Mouse (Mus musculus) ES-E14 (cell line): ENCODE measurements at regions not wholly inside any gene's neighbourhood (a gene's known extent, or its start where the extent isn't known, plus 50 kb on each side); places are given as distances from the start of the nearest gene placed in this dataset.

Experiments used
- DNase-seq: peaks from one replicate; pipeline ENCODE4 v3.0.0-alpha.2; 2013; ENCODE audit warnings: low read depth, low spot score
- H3K27ac ChIP-seq: 2 replicates; pipeline ENCODE4 v1.5.1; 2012; ENCODE audit warnings: low read depth, mild to moderate bottlenecking, low read length, moderate library complexity, mixed read lengths; ENCODE audit not compliant: poor library complexity, insufficient read depth, severe bottlenecking
- H3K36me3 ChIP-seq: 2 replicates; pipeline ENCODE4 v1.6.1; 2012; ENCODE audit warnings: mild to moderate bottlenecking, low read length, moderate library complexity, mixed read lengths; ENCODE audit not compliant: control insufficient read depth, poor library complexity, insufficient read depth, severe bottlenecking
- H3K4me1 ChIP-seq, 2 experiments: fragments of 150-350 bp in 1 of 2; sonication (generic) in 1 of 2; 2 replicates each; pipeline ENCODE4 v1.6.1; 2012; ENCODE audit warnings: low read length in 2 of 2, mild to moderate bottlenecking in 1 of 2, mixed read lengths in 1 of 2; ENCODE audit not compliant: control insufficient read depth in 2 of 2, insufficient read depth in 2 of 2, poor library complexity in 1 of 2
- H3K4me3 ChIP-seq, 2 experiments: fragments of 150-350 bp in 1 of 2; sonication (generic) in 1 of 2; 2 replicates each; pipeline ENCODE4 v1.5.1; 2012; ENCODE audit warnings: low read length in 2 of 2, low read depth in 1 of 2, mild to moderate bottlenecking in 1 of 2, mixed read lengths in 1 of 2; ENCODE audit not compliant: insufficient read depth in 1 of 2, poor library complexity in 1 of 2, severe bottlenecking in 1 of 2
- H3K9ac ChIP-seq: 2 replicates; pipeline ENCODE4 v1.6.1; 2012; ENCODE audit warnings: low read depth, mild to moderate bottlenecking, low read length, mixed read lengths; ENCODE audit not compliant: poor library complexity, insufficient read depth, severe bottlenecking
- H3K9me3 ChIP-seq: fragments of 150-350 bp; sonication (generic); 2 replicates; pipeline ENCODE4 v1.6.1; 2012; ENCODE audit warnings: low read depth, mild to moderate bottlenecking, low read length; ENCODE audit not compliant: control insufficient read depth, insufficient read depth
- CHD2 ChIP-seq: IDR thresholded peaks from 2 replicates; pipeline ENCODE4 v1.6.1; 2014; ENCODE audit warnings: mild to moderate bottlenecking, low read depth, low read length, inconsistent platforms
- HCFC1 ChIP-seq: IDR thresholded peaks from 2 replicates; pipeline ENCODE4 v1.6.1; 2012; ENCODE audit warnings: low read length, inconsistent platforms, borderline replicate concordance; ENCODE audit not compliant: insufficient read depth
- MAFK ChIP-seq: IDR thresholded peaks from 2 replicates; pipeline ENCODE4 v1.6.1; 2014; ENCODE audit warnings: mild to moderate bottlenecking, low read depth, low read length, inconsistent platforms; ENCODE audit not compliant: insufficient read depth
- ZC3H11A ChIP-seq: IDR thresholded peaks from 2 replicates; pipeline ENCODE4 v1.6.1; 2012; ENCODE audit warnings: low read depth, mild to moderate bottlenecking, inconsistent platforms, low read length, borderline replicate concordance
- ZNF384 ChIP-seq: IDR thresholded peaks from 2 replicates; pipeline ENCODE4 v1.6.1; 2012; ENCODE audit warnings: low read depth, low read length, inconsistent platforms
- in situ Hi-C, 2 experiments: fragments of 600-800 bp; cut with MboI; formaldehyde crosslinking; loops; one replicate each; pipeline ENCODE4 v1.15.1; 2025; ENCODE audit warnings: low sequenced_read_pairs in 2 of 2, inconsistent platforms in 1 of 2; ENCODE audit not compliant: unreplicated experiment in 2 of 2

DNA sequence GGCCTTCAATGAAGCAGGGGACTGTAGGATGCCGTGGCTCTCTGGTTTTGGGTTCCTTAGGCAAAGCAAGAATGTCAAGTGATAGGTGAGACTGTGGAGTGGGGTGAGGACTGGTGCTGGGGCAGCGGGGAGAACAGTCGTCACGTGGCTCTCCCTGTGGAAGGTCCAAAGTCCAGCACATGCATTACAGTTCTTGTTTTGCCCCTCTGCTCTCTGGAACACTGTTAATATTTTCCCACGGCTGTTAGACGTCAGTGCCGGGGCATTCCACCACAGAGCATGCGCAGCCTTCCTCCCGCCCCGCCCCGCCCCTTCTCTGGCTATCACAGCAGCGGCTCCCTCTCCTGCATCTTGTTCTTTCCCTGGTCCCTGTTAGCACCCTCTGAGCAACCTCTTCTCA lies 91.3 kb upstream of the Vrk1 start:
- Histone ChIP-seq H3K4me1 (peaks cover 0 to under 1% of the 10 kb centered on the region in 2 experiments; a peak in 1 of 4 replicates), H3K9ac (no peak overlapping the region), H3K36me3 (no peaks in the 10 kb centered on the region), H3K4me3 (no peak overlapping the region), H3K27ac (no peak overlapping the region), H3K9me3 (no peaks in the 10 kb centered on the region)
- in situ Hi-C loops = no loop called here
- DNase-seq = no peak
- no peak for TF ChIP-seq HCFC1
- TF ChIP-seq MAFK = no peak
- no peak for TF ChIP-seq ZNF384
- no peak for TF ChIP-seq CHD2
- no peak for TF ChIP-seq ZC3H11A

DNA sequence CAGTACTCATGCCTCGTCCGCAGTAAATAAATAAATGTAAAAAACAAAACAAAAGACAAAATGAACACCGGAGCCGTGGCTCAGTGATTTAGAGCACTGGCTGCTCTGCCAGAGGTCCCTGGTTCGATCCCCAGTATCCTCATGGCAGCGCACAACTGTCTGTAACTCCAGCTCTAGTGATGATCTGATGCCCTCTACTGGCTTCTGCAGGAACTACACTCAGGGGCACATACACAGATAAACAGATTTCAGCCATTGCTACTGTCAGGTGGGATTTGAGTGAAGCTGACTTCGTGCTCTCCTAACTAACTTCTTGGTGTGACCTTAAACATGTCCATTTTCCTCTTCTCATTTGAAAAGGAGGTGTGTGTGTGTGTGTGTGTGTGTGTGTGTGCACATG lies 82.8 kb upstream of the Vrk1 start:
- no peak overlapping the region for H3K9ac ChIP-seq
- no peak overlapping the region for H3K4me3 ChIP-seq
- H3K27ac ChIP-seq = no peak overlapping the region
- H3K4me1 ChIP-seq = peaks cover 0 to 4% of the 10 kb centered on the region in 2 experiments; a peak in 1 of 4 replicates
- TF ChIP-seq HCFC1 (no peak), CHD2 (no peak), ZC3H11A (0 out of 2 replicates have a peak, but pooled peaks have one; percentile 17), MAFK (no peak)
- no peak for DNase-seq
- H3K36me3 ChIP-seq = no peaks in the 10 kb centered on the region
- in situ Hi-C loops = no loop called here
- no peaks in the 10 kb centered on the region for H3K9me3 ChIP-seq

DNA sequence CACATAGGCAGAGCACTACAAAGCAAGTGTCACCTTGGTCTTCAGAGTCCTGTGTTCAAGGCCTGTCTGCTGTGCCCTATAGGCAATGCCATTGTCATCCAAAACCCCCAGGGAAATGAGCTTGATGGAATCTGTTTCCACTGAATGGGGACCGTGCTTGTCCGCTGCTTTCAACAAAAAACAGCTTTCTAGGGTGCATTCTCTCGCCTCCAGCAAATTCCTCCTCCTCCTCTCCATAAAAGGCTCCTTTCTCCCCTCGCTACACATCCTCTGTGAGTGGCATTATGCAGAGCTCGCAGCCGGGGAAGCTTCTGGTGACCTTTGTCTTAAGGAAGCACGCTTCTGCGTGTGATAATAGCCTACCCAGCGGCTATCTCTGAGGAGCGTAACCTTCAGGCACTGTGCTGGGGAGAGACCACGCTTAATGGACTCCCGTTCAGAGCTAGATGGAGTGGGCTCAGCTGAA lies 80.5 kb upstream of the Vrk1 start:
- in situ Hi-C loops = no loop called here
- peaks cover 0 to 2% of the 10 kb centered on the region in 2 experiments; a peak in 1 of 4 replicates for H3K4me1 ChIP-seq
- peak; percentile 40 for DNase-seq
- no peak overlapping the region for H3K9ac ChIP-seq
- TF ChIP-seq CHD2 (no peak), ZNF384 (no peak)
- H3K27ac ChIP-seq = no peak overlapping the region
- no peaks in the 10 kb centered on the region for H3K9me3 ChIP-seq
- no peak overlapping the region for H3K4me3 ChIP-seq
- no peaks in the 10 kb centered on the region for H3K36me3 ChIP-seq

DNA sequence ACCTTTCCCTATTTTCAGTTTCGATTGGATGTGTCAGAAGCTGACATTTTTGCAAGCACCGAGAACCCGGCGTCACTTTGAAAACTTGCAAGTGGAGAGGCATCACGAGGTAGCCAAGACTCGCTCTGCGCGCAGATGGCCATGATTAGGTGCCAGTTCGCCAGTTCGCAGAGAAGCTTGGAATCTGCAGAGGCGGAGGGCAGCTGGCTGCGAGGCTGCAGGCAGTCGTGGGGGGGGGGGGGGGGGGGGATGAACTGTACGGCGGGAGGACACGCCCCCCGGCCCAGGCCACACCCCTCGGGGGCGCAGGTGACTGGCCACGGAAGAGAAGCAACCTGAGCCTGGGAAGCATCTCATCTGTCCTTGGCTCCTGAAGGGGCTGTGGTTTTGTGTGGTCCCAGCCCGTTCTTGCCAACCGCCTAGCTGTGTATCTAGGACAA lies 74.6 kb upstream of the Vrk1 start:
- Histone ChIP-seq H3K36me3 (no peaks in the 10 kb centered on the region), H3K9ac (no peak overlapping the region), H3K4me3 (peak overlapping the region in 1 of 2 experiments; percentile 43; a peak in 1 of 4 replicates), H3K27ac (no peak overlapping the region), H3K9me3 (no peaks in the 10 kb centered on the region), H3K4me1 (0 out of 4 replicates have a peak, but pooled peaks cover 0 to 5% of the 10 kb centered on the region in 2 experiments)
- TF ChIP-seq CHD2 (no peak), MAFK (no peak), ZNF384 (no peak), ZC3H11A (no peak), HCFC1 (no peak)
- no peak for DNase-seq
- in situ Hi-C loops = no loop called here

GRCm38 (mm10) chr12:105936812-105937530 lies 73.1 kb upstream of the Vrk1 start:
- no peaks in the 10 kb centered on the region for H3K9me3 ChIP-seq
- TF ChIP-seq ZNF384 (no peak), HCFC1 (no peak)
- in situ Hi-C loops = no loop called here

More at GRCm38 (mm10) chr12:105936812-105937530, 73.1 kb upstream of the Vrk1 start:
- Histone ChIP-seq H3K4me3 (no peak overlapping the region), H3K4me1 (0 out of 4 replicates have a peak, but pooled peaks cover 0 to 5% of the 10 kb centered on the region in 2 experiments), H3K36me3 (no peaks in the 10 kb centered on the region), H3K27ac (no peak overlapping the region), H3K9ac (no peak overlapping the region)
- no peak for DNase-seq
